16 mouse cellular contexts compared by ENCODE assay signal in genomic region chr2:121584705-121585104, GRCm38 (mm10).
"Had no signal": no experiment of that assay in that cellular context is flagged by ENCODE, and none has a peak within 500 bp of the region (broad histone marks: within the 10 kb centered on the region; RNA-seq: fewer than 3 reads in every experiment).

No protein-coding gene starts in this region.

- H3K4me3 ChIP-seq: kidney, embryonic 15.5 days; limb, embryonic 13.5 days; liver, embryonic 12.5 days; liver, embryonic 15.5 days had no signal

- DNase-seq: kidney, adult 8-10 months; kidney, postnatal 10 days; kidney, postnatal 4 days; left cerebral cortex, postnatal 4 days; liver; lung, adult 2 months; lung, postnatal 4 days; midbrain, embryonic 14.5 days; thymus, adult 2 months; thymus, postnatal 14 days; thymus, postnatal 4 days had no signal

- H3K27ac ChIP-seq: kidney, embryonic 15.5 days; limb, embryonic 13.5 days; liver, embryonic 12.5 days; liver, embryonic 15.5 days; stomach, postnatal 0 days had no signal

- H3K36me3 ChIP-seq: kidney, embryonic 15.5 days; limb, embryonic 13.5 days; liver, embryonic 12.5 days; liver, embryonic 15.5 days had no signal

- H3K27me3 ChIP-seq: kidney, embryonic 15.5 days; liver, embryonic 15.5 days had no signal

- H3K9me3 ChIP-seq: kidney, embryonic 15.5 days; limb, embryonic 13.5 days; liver, embryonic 12.5 days; liver, embryonic 15.5 days had no signal
